Mouse (Mus musculus) embryonic fibroblast, embryonic 13.5 days (primary cell): ENCODE data around the gene Gys1.

Experiments
- CTCF ChIP-seq: IDR thresholded peaks from 2 replicates; pipeline ENCODE4 v1.5.1; 2011; ENCODE audit warnings: mild to moderate bottlenecking, control low read depth, low read length, moderate library complexity, borderline replicate concordance; ENCODE audit not compliant: insufficient read depth
- POLR2A ChIP-seq: IDR thresholded peaks from 2 replicates; pipeline ENCODE4 v1.6.1; 2011; ENCODE audit warnings: low read depth, mild to moderate bottlenecking, control low read depth, low read length, moderate library complexity

DNA sequence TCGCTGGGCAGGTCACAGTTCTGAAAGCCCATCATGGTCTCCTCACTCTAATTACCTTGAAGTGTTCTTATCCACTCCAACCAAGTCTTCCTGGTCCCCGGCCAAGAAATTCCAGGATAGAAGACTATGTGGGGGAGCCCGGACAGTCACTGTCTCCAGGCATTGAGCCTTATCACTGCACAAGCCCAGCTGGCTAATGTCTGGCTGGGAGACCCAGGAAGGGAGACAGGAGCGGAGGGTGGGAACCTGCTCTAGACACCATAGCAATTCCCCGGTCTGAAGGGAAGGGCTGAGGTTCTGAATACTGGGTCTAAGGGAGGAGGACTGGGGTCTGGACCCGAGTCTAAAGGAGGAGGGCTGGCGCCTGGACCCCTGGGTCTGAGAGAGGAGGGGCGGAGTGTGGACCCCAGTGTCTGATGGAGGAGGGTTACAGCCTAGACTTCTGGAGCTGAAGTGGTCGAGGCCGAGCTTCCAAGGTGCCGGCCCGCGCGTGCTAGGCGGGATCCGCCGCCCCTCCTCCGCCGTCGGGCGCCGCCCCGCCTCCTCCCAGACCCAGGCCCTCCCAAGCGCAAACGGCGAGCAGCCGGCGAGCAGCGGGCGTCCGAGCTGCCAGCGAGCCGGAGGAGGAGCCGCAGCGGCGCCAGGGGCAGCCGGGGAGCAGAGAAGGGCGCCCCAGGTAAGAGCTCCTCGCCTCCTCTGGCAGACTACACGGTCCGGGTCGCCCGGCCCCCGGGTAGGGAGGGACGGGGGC is 21.4 kb upstream of the Gys1 start, which contains the start of gene Ntf5:
- TF ChIP-seq CTCF, result no peak
- no peak for TF ChIP-seq POLR2A
